Mouse (Mus musculus) lung, postnatal 0 days (tissue): ENCODE data around the gene Pmm1.

Experiments
- CTCF ChIP-seq: IDR thresholded peaks from 2 replicates; pipeline ENCODE4 v1.5.1; 2016; ENCODE audit warnings: antibody characterized with exemption, mild to moderate bottlenecking
- EP300 ChIP-seq: IDR thresholded peaks from 2 replicates; pipeline ENCODE4 v1.6.1; 2016; ENCODE audit warnings: antibody characterized with exemption, mild to moderate bottlenecking, control low read depth

DNA sequence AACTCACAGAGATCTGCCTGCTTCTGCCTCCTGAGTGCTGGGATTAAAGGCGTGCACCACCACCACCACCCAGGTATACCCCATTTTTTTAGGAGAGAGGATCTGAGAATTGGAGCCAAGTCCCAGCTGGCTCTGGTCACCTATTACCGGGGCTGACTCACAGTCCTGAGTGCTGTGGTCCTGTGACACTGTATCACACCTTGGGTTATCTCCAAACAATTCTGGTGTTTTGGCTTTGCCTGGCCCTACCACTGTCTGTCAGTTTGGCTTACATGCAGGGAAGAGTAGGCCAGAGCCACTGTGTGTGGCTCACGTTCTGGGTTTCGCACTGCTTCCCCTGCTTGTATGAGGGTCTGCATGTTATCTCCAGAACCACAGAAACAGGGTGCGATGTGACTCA, 20.5 kb downstream of the Pmm1 start:
- TF ChIP-seq CTCF, result no peak
- no peak for TF ChIP-seq EP300
